Mouse (Mus musculus) limb, embryonic 10.5 days (tissue): Measurements from ENCODE around the gene Abca1. TPM values are rescaled to one million over a fixed set of nuclear protein-coding genes. Genes with fewer than 3 reads are reported as not detected.
A peak's percentile ranks its signal among the peaks of the same experiment; 100 is the strongest.

Source experiments
- DNase-seq: peaks from one replicate; pipeline ENCODE4 v3.0.0-alpha.2; 2017; ENCODE audit warnings: low spot score
- H3K27ac ChIP-seq: fragments of 300-500 bp; sonication (generic); 2 replicates; pipeline ENCODE4 v1.5.1; 2016; ENCODE audit warnings: mild to moderate bottlenecking
- H3K27me3 ChIP-seq: fragments of 300-500 bp; sonication (generic); 2 replicates; pipeline ENCODE4 v1.6.1; 2016; ENCODE audit warnings: low read depth, mild to moderate bottlenecking; ENCODE audit not compliant: poor library complexity, severe bottlenecking
- H3K36me3 ChIP-seq: fragments of 300-500 bp; sonication (generic); 2 replicates; pipeline ENCODE4 v1.6.1; 2016; ENCODE audit warnings: mild to moderate bottlenecking, moderate library complexity
- H3K4me1 ChIP-seq: fragments of 300-500 bp; sonication (generic); 2 replicates; pipeline ENCODE4 v1.6.1; 2016
- H3K4me3 ChIP-seq: fragments of 300-500 bp; sonication (generic); 2 replicates; pipeline ENCODE4 v1.5.1; 2016; ENCODE audit warnings: mild to moderate bottlenecking, moderate library complexity
- H3K9me3 ChIP-seq: fragments of 300-500 bp; sonication (generic); replicated peaks from 2 replicates; pipeline ENCODE4 v1.6.1; 2016; ENCODE audit warnings: mild to moderate bottlenecking
- WGBS: fragments of 180-500 bp; shearing (Covaris S2); methylation state at CpG from one replicate; pipeline ENCODE4 v1.1.7; 2016; 5-methylcytosine and 5-hydroxymethylcytosine counted together
- polyA plus RNA-seq: library from polyadenylated mRNA; unstranded; fragments of >200 nt; fragmentation: Nextera tagmentation; extraction: Ambion mirVana; gene quantifications from 2 replicates; pipeline ENCODE4 v1.2.1, GENCODE M21; 2016

Abca1 gene
- polyA plus RNA-seq, 1 experiment from 2014 or later = 3.2 TPM

GRCm38 (mm10) chr4:53043819-53044218, 115.9 kb downstream of the Abca1 start:
- H3K27me3 ChIP-seq = no peaks in the 10 kb centered on the region
- H3K4me3 ChIP-seq = no peak overlapping the region
- no peaks in the 10 kb centered on the region for H3K4me1 ChIP-seq
- no peaks in the 10 kb centered on the region for H3K9me3 ChIP-seq
- no peak overlapping the region for H3K27ac ChIP-seq
- DNase-seq = no peak
- WGBS = 92% methylated on average over 8 of the region's 8 CpGs
- H3K36me3 ChIP-seq = 0 out of 2 replicates have a peak, but pooled peaks cover 7% of the 10 kb centered on the region

DNA sequence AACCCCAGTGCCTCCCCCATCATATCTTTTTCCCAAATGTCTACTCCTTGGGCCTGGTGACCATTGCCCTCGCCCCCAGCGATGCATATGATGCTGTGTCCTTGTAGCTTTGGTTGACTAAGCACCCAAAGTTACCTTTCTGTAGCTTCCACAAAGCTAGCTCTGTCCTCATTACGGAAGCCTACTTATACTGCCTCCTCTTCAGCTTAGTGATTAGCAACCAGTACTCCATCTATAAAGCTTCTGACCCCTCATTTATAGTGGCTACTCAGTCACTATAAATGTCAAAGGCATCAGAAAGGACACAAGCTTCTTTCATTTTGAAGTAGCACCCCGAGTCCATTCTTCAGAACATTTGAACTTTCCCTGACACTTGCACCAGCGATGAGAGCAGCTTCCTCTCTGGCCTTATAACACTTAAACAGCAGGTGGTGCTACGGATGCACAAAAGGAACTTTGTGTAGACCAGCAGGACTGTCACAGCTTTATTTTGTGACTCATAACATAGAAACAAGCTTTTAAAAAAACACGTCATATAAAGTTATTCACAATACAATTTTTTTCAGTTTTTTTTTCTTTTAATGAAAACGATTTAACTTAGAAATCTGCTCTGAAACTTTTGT, 129.3 kb downstream of the Abca1 start:
- Histone ChIP-seq H3K4me1 (no peaks in the 10 kb centered on the region), H3K4me3 (no peak overlapping the region), H3K27ac (no peak overlapping the region), H3K36me3 (peaks cover 3% of the 10 kb centered on the region; the same call in 1 of the 2 replicates), H3K9me3 (no peaks in the 10 kb centered on the region), H3K27me3 (no peaks in the 10 kb centered on the region)
- WGBS = 48% methylated on average over 8 of the region's 8 CpGs
- DNase-seq = no peak

GRCm38 (mm10) chr4:53027811-53028210, 131.9 kb downstream of the Abca1 start:
- Histone ChIP-seq H3K27me3 (no peaks in the 10 kb centered on the region), H3K36me3 (peaks cover 15% of the 10 kb centered on the region), H3K27ac (no peak overlapping the region), H3K4me1 (no peaks in the 10 kb centered on the region), H3K4me3 (no peak overlapping the region), H3K9me3 (no peaks in the 10 kb centered on the region)
- DNase-seq = no peak
- WGBS = 87% methylated on average over 3 of the region's 3 CpGs

- Histone ChIP-seq H3K4me3 (no peak overlapping the region), H3K27me3 (no peaks in the 10 kb centered on the region), H3K36me3 (peaks cover 40% of the 10 kb centered on the region), H3K27ac (no peak overlapping the region), H3K9me3 (no peaks in the 10 kb centered on the region), H3K4me1 (no peaks in the 10 kb centered on the region)
- WGBS = 92% methylated on average over 4 of the region's 4 CpGs
- DNase-seq = no peak
Measured at GRCm38 (mm10) chr4:53024397-53024796, 135.3 kb downstream of the Abca1 start.

DNA sequence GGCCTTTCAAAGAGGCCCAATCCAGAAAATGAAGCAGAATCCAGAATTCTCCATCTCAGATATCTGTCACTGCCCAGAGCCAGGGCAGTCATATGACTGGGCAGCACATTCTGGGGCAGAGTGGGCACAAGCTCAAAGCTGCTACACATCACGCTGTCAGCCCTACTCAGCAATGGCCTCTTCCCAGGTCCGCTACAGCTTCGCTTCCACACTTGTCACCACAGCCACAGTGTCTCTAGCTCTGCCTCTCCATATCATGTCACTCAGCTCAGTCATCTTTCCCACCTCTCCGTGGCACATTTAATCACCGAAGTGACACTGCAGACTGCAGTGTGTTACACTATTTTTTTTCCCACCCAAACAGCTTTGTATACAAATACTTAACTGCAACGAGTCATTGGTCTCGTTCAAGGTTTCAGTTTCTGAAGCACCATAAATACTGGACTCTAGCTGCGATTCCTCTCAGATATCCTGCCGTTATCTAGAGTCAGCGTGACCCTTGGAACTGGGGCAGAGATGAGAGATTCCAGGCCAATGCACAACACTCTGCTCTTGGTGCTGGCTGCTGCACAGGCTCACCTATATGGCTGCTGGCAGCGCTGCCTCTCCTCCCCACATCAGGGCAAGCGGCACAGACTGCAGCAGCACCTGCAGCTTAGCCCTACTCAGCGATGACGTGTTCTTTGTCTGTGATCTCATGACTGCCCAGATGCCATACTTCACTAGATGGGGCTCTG, 136.3 kb downstream of the Abca1 start:
- H3K27ac ChIP-seq = no peak overlapping the region
- no peaks in the 10 kb centered on the region for H3K4me1 ChIP-seq
- DNase-seq = no peak
- no peaks in the 10 kb centered on the region for H3K9me3 ChIP-seq
- H3K36me3 ChIP-seq = peaks cover 50% of the 10 kb centered on the region
- no peaks in the 10 kb centered on the region for H3K27me3 ChIP-seq
- H3K4me3 ChIP-seq = no peak overlapping the region
- WGBS = 92% methylated on average over 14 of the region's 14 CpGs

DNA sequence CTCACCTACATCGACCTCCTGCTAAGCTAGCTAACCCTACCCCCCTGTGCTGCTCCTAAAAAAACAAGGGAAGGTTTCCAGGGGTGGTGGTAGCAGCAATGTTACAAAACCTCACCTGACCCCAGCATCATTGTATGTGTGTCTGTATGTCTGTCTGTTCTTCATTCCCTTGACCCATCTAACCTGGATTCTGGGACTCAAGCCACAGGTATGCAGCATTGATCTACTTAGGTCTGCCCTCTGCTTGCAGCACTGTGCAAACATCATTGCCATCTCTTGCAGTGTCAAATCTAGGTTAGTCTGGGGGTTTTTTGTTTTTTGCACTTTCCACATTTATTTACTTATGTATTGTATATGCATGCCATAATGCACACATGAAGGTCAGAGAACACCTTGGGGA, 141.3 kb downstream of the Abca1 start:
- Histone ChIP-seq H3K36me3 (peaks cover 82% of the 10 kb centered on the region), H3K4me3 (no peak overlapping the region), H3K9me3 (0 out of 2 replicates have a peak, but pooled peaks cover 4% of the 10 kb centered on the region), H3K27ac (no peak overlapping the region), H3K4me1 (no peaks in the 10 kb centered on the region), H3K27me3 (no peaks in the 10 kb centered on the region)
- WGBS = 79% methylated on average over 1 of the region's 1 CpGs
- no peak for DNase-seq

GRCm38 (mm10) chr4:53015024-53015423, 144.7 kb downstream of the Abca1 start:
- Histone ChIP-seq H3K4me3 (no peak overlapping the region), H3K27me3 (no peaks in the 10 kb centered on the region), H3K27ac (no peak overlapping the region), H3K4me1 (peaks cover 4% of the 10 kb centered on the region; the same call in 1 of the 2 replicates), H3K36me3 (peaks cover 58% of the 10 kb centered on the region), H3K9me3 (0 out of 2 replicates have a peak, but pooled peaks cover 4% of the 10 kb centered on the region)
- DNase-seq = no peak
- 97% methylated on average over 3 of the region's 3 CpGs for WGBS

- Histone ChIP-seq H3K27me3 (no peaks in the 10 kb centered on the region), H3K4me3 (no peak overlapping the region), H3K4me1 (peaks cover 4% of the 10 kb centered on the region; the same call in 1 of the 2 replicates), H3K9me3 (0 out of 2 replicates have a peak, but pooled peaks cover 4% of the 10 kb centered on the region), H3K27ac (no peak overlapping the region), H3K36me3 (peaks cover 52% of the 10 kb centered on the region)
- WGBS = 91% methylated on average over 7 of the region's 7 CpGs
- no peak for DNase-seq
Measured at GRCm38 (mm10) chr4:53014421-53014820, 145.3 kb downstream of the Abca1 start.

DNA sequence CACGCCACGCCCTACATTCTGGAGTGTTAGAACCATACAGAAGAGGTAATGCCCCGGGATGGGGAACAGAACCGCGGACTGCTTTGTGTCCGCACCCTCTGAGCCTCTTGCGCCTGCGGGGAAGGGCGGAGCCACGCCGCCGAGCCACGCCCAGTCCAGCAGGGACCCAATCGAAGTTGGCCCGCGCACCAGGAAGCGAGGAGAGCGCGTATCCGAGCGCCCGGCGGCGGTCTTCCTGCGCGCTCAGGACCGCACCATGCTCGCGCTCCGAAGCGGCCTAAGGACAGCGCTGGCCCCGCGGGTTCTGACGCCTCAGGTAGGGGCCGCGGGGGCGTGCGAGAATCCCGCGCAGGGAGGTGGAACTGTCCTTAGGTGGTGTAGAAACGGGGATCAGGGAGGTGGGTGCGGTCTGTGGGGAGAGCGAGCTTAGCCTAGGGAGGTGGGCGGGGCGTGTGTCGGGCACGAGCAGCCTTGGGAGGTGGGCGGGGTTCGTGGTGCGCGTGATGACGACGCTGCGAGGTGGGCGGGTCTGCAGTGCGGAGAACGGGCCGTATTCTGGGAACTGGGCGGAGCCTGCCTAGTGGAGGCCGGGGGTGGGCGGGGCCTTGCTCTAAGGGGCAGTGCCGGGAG, 147.8 kb downstream of the Abca1 start, which contains the start of gene Nipsnap3b:
Gene Nipsnap3b, plus strand, starts transcription at position 149 of the 630 bp plus-strand sequence.
- Histone ChIP-seq H3K27ac (peak within 1 kb of the TSS; percentile 92), H3K4me1 (peaks cover 4% of the 10 kb centered on the region; the same call in 1 of the 2 replicates), H3K27me3 (no peaks in the 10 kb centered on the region), H3K4me3 (peak within 1 kb of the TSS; percentile 73), H3K9me3 (no peaks in the 10 kb centered on the region), H3K36me3 (peaks cover 26% of the 10 kb centered on the region)
- peak; percentile 98 for DNase-seq
- under 1% methylated on average over 62 of the region's 63 CpGs for WGBS

- no peak for DNase-seq
- Histone ChIP-seq H3K27ac (no peak overlapping the region), H3K4me1 (peaks cover 4% of the 10 kb centered on the region; the same call in 1 of the 2 replicates), H3K27me3 (no peaks in the 10 kb centered on the region), H3K9me3 (no peaks in the 10 kb centered on the region), H3K4me3 (no peak overlapping the region), H3K36me3 (peaks cover 6% of the 10 kb centered on the region)
- 96% methylated on average over 4 of the region's 4 CpGs for WGBS
Measured at GRCm38 (mm10) chr4:53009871-53010270, 149.8 kb downstream of the Abca1 start.

GRCm38 (mm10) chr4:53009183-53009582, 150.5 kb downstream of the Abca1 start:
- 83% methylated on average over 4 of the region's 4 CpGs for WGBS
- DNase-seq = no peak

GRCm38 (mm10) chr4:53000154-53000553, 159.5 kb downstream of the Abca1 start:
- Histone ChIP-seq H3K27me3 (no peaks in the 10 kb centered on the region), H3K4me3 (no peak overlapping the region), H3K4me1 (no peaks in the 10 kb centered on the region), H3K36me3 (no peaks in the 10 kb centered on the region), H3K27ac (no peak overlapping the region), H3K9me3 (no peaks in the 10 kb centered on the region)
- 92% methylated on average over 8 of the region's 8 CpGs for WGBS
- DNase-seq = no peak

More at GRCm38 (mm10) chr4:53009183-53009582, 150.5 kb downstream of the Abca1 start:
- H3K4me3 ChIP-seq = no peak overlapping the region
- no peaks in the 10 kb centered on the region for H3K9me3 ChIP-seq
- H3K27me3 ChIP-seq = no peaks in the 10 kb centered on the region
- peaks cover 4% of the 10 kb centered on the region; the same call in 1 of the 2 replicates for H3K4me1 ChIP-seq
- no peak overlapping the region for H3K27ac ChIP-seq
- no peaks in the 10 kb centered on the region; the same call in 1 of the 2 replicates for H3K36me3 ChIP-seq

- Histone ChIP-seq H3K4me1 (no peaks in the 10 kb centered on the region), H3K4me3 (no peak overlapping the region), H3K9me3 (no peaks in the 10 kb centered on the region), H3K27me3 (no peaks in the 10 kb centered on the region), H3K27ac (no peak overlapping the region), H3K36me3 (no peaks in the 10 kb centered on the region)
- WGBS = 92% methylated on average over 6 of the region's 6 CpGs
- DNase-seq = no peak
Measured at GRCm38 (mm10) chr4:52999449-52999848, 160.2 kb downstream of the Abca1 start.
